Mouse (Mus musculus): ENCODE measurements around the gene Nrarp.

DNA sequence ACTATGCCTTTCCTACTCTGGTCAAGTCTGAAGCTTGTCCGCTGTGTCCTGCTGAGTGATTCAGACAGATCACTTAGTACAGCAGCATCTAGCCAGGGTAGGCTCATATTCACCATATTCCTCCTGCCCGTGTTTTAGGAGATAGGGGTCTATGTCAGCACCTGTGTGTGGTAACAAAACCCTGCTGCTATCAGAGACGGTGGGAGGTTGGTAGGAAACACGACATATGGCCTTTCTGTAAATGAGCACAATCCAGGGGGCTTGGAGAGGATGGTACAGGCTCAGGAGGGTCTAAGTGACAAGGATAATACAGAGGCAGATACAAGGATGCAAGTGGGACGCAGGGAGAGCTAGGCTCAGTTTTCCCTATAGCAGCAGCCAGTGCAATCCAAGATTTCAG is 49.0 kb downstream of the Nrarp start:
- no peak for TF ChIP-seq CTCF (IDR thresholded peaks at IDR 0.05; ENCODE audit: insufficient read depth, low read length)
- TF ChIP-seq POLR2A (IDR thresholded peaks at IDR 0.05; ENCODE audit: borderline replicate concordance, extremely low read depth, low read depth, low read length): no peak
